Mouse (Mus musculus): ENCODE results near the gene Rxrg. TPM values are rescaled to one million over a fixed set of nuclear protein-coding genes. Genes with fewer than 3 reads are reported as not detected.

The Rxrg gene
- total and polyA plus RNA-seq, 3 experiments, result not detected

DNA sequence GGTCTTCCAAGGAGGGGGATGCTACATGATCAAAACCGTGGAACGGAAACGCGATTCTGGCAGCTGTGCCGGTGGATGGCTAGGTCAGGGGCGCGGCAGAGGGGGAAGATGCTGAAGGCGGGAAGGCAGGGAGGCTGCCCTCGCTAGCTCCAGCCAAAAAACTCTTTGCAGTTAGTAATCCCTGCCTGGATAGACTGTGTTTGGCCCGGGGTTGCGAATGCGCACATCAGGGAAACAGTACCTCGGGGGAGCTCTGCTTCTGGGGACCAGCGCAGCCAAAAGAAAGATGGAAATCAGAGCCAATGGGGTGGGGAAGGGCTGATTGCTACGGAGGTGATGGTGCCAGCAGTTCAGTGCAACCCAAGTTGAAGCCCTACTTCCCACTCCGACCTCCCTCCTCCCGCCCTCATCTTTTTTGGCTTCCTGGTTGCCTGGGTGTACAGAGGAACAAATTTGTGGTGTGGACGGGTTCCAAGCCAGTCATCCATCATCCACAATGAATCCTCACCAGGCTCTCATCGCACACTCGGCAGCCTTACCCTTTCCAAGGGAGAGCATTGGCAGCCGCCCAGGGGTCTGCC lies 62.4 kb downstream of the Rxrg start:
- no peak overlapping the region for H3K9ac ChIP-seq (ENCODE audit: control insufficient read depth, low read depth, low read length, poor library complexity, severe bottlenecking)
- H3K4me3 ChIP-seq (ENCODE audit: control insufficient read depth in 1 of 2, insufficient read depth in 1 of 2, low read depth in 2 of 2, low read length in 2 of 2), result no peak overlapping the region
- no peaks in the 10 kb centered on the region for H3K9me3 ChIP-seq (replicated peaks; ENCODE audit: insufficient read depth, low read length)
- no peaks in the 10 kb centered on the region for H3K4me1 ChIP-seq (ENCODE audit: control insufficient read depth in 1 of 2, insufficient read depth in 2 of 2, low read length in 2 of 2)
- H3K36me3 ChIP-seq (ENCODE audit: control insufficient read depth in 1 of 2, insufficient read depth in 2 of 2, low read length in 2 of 2), result no peaks in the 10 kb centered on the region
- H3K27ac ChIP-seq (ENCODE audit: control insufficient read depth, low read depth, low read length), result no peak overlapping the region
- TF ChIP-seq E2F4 (IDR thresholded peaks at IDR 0.05; ENCODE audit: borderline replicate concordance, low read depth, low read length) (no peak), TBP (IDR thresholded peaks at IDR 0.05; ENCODE audit: low read depth, low read length) (no peak), SMC3 (IDR thresholded peaks at IDR 0.05; ENCODE audit: low read depth, low read length) (no peak), ELF1 (IDR thresholded peaks at IDR 0.05; ENCODE audit: low read depth, low read length) (no peak), MYB (IDR thresholded peaks at IDR 0.05; ENCODE audit: low read depth, low read length) (no peak), POLR2AphosphoS2 (IDR thresholded peaks at IDR 0.05; ENCODE audit: low read length) (no peak), JUND (IDR thresholded peaks at IDR 0.05; ENCODE audit: low read depth, low read length) (no peak), MYC (IDR thresholded peaks at IDR 0.05; ENCODE audit: low read depth, low read length) (no peak)
- no peaks in the 10 kb centered on the region for H3K27me3 ChIP-seq (ENCODE audit: control insufficient read depth in 1 of 2, insufficient read depth in 2 of 2, low read length in 2 of 2)
- no peak for DNase-seq (ENCODE audit: low read depth, low spot score)
- no peaks in the 10 kb centered on the region for H3K79me2 ChIP-seq (ENCODE audit: control insufficient read depth, insufficient read depth, low read length, poor library complexity)

DNA sequence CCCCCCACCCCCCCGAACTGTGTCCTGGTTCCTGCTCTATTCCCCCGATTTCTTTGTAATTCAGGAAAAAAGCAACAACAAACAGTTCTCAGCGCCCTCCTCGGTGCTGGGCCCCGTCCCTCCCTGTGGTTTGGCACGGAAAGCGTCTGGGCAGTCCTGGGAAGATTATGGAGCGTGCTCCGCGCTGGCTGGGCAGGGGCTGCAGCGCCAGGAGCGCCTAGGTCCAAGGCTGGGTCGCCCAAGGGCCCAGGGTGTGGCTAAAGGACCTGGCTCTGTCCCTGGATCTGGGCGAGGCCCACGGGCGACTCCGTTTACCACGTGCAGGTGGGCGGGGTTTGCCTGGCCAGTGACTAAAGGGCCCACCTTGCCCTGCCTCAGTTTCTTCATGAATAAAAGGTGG lies 62.9 kb downstream of the Rxrg start:
- Histone ChIP-seq H3K9ac (ENCODE audit: control insufficient read depth, low read depth, low read length, poor library complexity, severe bottlenecking) (no peak overlapping the region), H3K4me1 (ENCODE audit: control insufficient read depth in 1 of 2, insufficient read depth in 2 of 2, low read length in 2 of 2) (no peaks in the 10 kb centered on the region), H3K27me3 (ENCODE audit: control insufficient read depth in 1 of 2, insufficient read depth in 2 of 2, low read length in 2 of 2) (no peaks in the 10 kb centered on the region), H3K27ac (ENCODE audit: control insufficient read depth, low read depth, low read length) (no peak overlapping the region), H3K79me2 (ENCODE audit: control insufficient read depth, insufficient read depth, low read length, poor library complexity) (no peaks in the 10 kb centered on the region), H3K9me3 (replicated peaks; ENCODE audit: insufficient read depth, low read length) (no peaks in the 10 kb centered on the region), H3K4me3 (ENCODE audit: control insufficient read depth in 1 of 2, insufficient read depth in 1 of 2, low read depth in 2 of 2, low read length in 2 of 2) (no peak overlapping the region), H3K36me3 (ENCODE audit: control insufficient read depth in 1 of 2, insufficient read depth in 2 of 2, low read length in 2 of 2) (no peaks in the 10 kb centered on the region)
- DNase-seq (ENCODE audit: low read depth, low spot score), result no peak
- TF ChIP-seq POLR2AphosphoS5 (IDR thresholded peaks at IDR 0.05; ENCODE audit: borderline replicate concordance, low read depth, low read length) (no peak), SMC3 (IDR thresholded peaks at IDR 0.05; ENCODE audit: low read depth, low read length) (no peak), TCF12 (IDR thresholded peaks at IDR 0.05; ENCODE audit: low read depth, low read length) (no peak), SIN3A (IDR thresholded peaks at IDR 0.05; ENCODE audit: low read length) (no peak), USF2 (IDR thresholded peaks at IDR 0.05; ENCODE audit: borderline replicate concordance in 1 of 2, insufficient read depth in 1 of 2, low read depth in 1 of 2, low read length in 2 of 2) (no peak)

DNA sequence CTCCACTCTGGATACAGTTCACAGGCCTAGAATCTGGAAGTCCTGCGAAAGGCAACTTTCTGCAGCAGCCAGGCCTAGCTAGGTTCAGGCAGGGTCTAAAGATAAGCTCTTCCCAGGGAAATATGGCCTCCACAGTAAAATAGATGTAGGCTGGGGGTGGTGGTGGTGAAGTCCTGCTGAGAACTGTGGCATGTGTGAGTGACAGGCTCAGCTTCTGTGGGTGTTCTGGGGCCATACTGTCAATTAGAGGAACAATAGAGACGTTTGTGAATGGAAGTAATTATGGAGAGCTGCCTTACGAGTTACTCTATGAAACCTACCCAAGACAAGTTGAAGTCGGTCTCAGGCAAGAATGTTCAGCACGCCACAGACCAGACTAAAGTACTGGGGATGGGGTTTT lies 65.0 kb downstream of the Rxrg start:
- Histone ChIP-seq H3K4me3 (ENCODE audit: control insufficient read depth in 1 of 2, insufficient read depth in 1 of 2, low read depth in 2 of 2, low read length in 2 of 2) (no peak overlapping the region), H3K4me1 (ENCODE audit: control insufficient read depth in 1 of 2, insufficient read depth in 2 of 2, low read length in 2 of 2) (no peaks in the 10 kb centered on the region), H3K27me3 (ENCODE audit: control insufficient read depth in 1 of 2, insufficient read depth in 2 of 2, low read length in 2 of 2) (no peaks in the 10 kb centered on the region), H3K9me3 (replicated peaks; ENCODE audit: insufficient read depth, low read length) (no peaks in the 10 kb centered on the region), H3K27ac (ENCODE audit: control insufficient read depth, low read depth, low read length) (no peak overlapping the region), H3K9ac (ENCODE audit: control insufficient read depth, low read depth, low read length, poor library complexity, severe bottlenecking) (no peak overlapping the region), H3K79me2 (ENCODE audit: control insufficient read depth, insufficient read depth, low read length, poor library complexity) (no peaks in the 10 kb centered on the region), H3K36me3 (ENCODE audit: control insufficient read depth in 1 of 2, insufficient read depth in 2 of 2, low read length in 2 of 2) (no peaks in the 10 kb centered on the region)
- DNase-seq (ENCODE audit: low read depth, low spot score), result no peak
- TF ChIP-seq MAFK (IDR thresholded peaks at IDR 0.05; ENCODE audit: borderline replicate concordance, low read depth, low read length), result no peak
- TF ChIP-seq E2F4 (IDR thresholded peaks at IDR 0.05; ENCODE audit: borderline replicate concordance, low read depth, low read length), result no peak
- TF ChIP-seq BHLHE40 (IDR thresholded peaks at IDR 0.05; ENCODE audit: borderline replicate concordance, low read depth, low read length), result no peak
- no peak for TF ChIP-seq ZKSCAN1 (IDR thresholded peaks at IDR 0.05; ENCODE audit: low read depth, low read length)
- no peak for TF ChIP-seq ELF1 (IDR thresholded peaks at IDR 0.05; ENCODE audit: low read depth, low read length)
- TF ChIP-seq TBP (IDR thresholded peaks at IDR 0.05; ENCODE audit: low read depth, low read length), result no peak
- no peak for TF ChIP-seq JUND (IDR thresholded peaks at IDR 0.05; ENCODE audit: low read depth, low read length)
- no peak for TF ChIP-seq NRF1 (IDR thresholded peaks at IDR 0.05; ENCODE audit: insufficient read depth, low read depth, low read length, poor library complexity, severe bottlenecking)

Data from MEL (cell line).